Mouse (Mus musculus) left cerebral cortex, postnatal 10 days (tissue): ENCODE data around the gene Cdc42se1. TPM values are rescaled to one million over a fixed set of nuclear protein-coding genes. Genes with fewer than 3 reads are reported as not detected.

ENCODE experiments used
- DNase-seq, 2 experiments: peaks; one replicate each; pipeline ENCODE4 v3.0.0; 2021 to 2022; ENCODE audit warnings: low spot score in 2 of 2, mixed read lengths in 1 of 2; ENCODE audit errors: extremely low spot score in 1 of 2
- intact Hi-C: fragments of 180-260 bp; cut with DNase I; formaldehyde crosslinking; loops from one replicate; pipeline ENCODE4 v1.15.1; 2025
- total RNA-seq, 2 experiments: library from RNA; stranded (reverse); gene quantifications; 2 replicates each; pipeline ENCODE4 v1.2.3; 2021

Cdc42se1 gene
- total RNA-seq, 2 experiments from 2014 or later: 66.1 to 71.3 TPM

GRCm38 (mm10) chr3:95275161-95275560, 46.6 kb downstream of the Cdc42se1 start:
- intact Hi-C loops: no loop called here
- no peak for DNase-seq

- intact Hi-C loops: no loop called here
- no peak for DNase-seq
These were observed 47.9 kb downstream of the Cdc42se1 start for GRCm38 (mm10) chr3:95276428-95276934.

DNA sequence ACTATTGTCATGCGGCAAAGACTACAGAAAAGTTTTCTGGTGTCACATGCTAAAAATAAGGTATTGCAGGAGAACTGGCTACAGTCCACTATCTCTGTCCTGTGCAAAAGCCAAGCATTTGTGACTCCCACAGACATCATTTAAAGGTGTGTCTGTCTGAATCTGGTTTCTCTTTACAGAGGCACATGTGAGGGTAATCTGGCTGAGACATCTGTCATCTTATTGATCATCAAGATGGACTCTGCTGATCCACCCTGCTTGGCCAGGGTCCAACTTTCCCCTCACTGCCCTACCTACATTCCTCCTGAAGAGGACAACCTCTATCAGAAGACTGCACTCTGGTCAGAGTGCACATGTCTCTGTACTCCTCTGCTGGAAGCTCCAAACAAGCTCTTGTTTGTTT, 48.6 kb downstream of the Cdc42se1 start:
- peak in 1 of 2 experiments; percentile 42 for DNase-seq

GRCm38 (mm10) chr3:95280747-95281146, 52.2 kb downstream of the Cdc42se1 start:
- peak in 1 of 2 experiments; percentile 29 for DNase-seq
- intact Hi-C loops: no loop called here

More for the DNA sequence above, 48.6 kb downstream of the Cdc42se1 start:
- intact Hi-C loops: no loop called here

DNA sequence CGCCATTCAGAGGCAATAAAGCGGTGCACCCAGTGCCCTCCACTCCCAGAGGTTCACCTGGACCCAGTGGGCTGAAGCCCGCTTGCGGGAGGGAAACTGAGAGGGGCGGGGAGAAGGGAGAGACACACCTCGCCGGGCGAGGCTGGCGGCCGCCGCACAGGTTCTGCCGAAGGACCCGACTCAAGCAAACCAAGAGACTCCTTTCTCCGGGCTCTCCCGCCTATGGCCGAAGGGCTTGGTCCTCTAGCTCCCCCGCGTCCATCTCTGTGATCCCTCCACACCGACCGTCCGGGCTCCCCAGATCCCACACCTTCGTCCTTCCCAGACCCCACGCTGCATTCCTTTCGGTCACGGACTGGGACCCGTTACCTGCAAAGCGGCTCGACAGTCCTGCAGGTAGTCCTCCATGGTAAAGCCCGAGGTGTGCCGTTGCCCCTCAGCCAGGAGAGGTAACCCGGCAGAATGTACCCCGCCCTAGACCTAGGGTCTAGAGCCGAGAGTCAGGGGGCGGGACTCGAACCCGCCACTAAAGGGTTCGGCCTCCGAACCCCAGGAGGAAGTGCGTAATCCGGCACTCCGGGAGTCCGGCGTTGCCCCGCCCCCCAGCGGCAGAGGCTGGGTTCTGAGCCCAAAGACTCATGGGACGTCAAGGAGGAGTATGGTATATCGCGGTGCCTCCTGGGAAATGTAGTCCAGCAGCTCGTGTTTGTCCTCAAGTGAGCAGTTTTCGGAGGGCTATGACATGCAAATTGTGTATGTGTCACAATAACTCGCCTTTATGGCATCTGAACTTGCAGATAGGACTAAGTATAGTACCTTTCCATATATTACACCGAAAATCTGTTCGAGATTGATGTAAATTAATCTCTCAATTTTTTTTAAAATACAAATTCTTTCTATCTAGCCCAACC, 52.9 kb downstream of the Cdc42se1 start, which contains the start of the genes Mindy1 and Prune1:
Mindy1 (plus strand) TSS at position 130 of the 911 bp plus-strand sequence.
Prune1 (minus strand) TSS at position 861 of the 911 bp plus-strand sequence.
- intact Hi-C loops: no loop called here
- peak; percentile 98 to 99 for DNase-seq

- intact Hi-C loops: no loop called here
- DNase-seq: no peak
These were observed 53.9 kb downstream of the Cdc42se1 start for GRCm38 (mm10) chr3:95282381-95282864.

DNA sequence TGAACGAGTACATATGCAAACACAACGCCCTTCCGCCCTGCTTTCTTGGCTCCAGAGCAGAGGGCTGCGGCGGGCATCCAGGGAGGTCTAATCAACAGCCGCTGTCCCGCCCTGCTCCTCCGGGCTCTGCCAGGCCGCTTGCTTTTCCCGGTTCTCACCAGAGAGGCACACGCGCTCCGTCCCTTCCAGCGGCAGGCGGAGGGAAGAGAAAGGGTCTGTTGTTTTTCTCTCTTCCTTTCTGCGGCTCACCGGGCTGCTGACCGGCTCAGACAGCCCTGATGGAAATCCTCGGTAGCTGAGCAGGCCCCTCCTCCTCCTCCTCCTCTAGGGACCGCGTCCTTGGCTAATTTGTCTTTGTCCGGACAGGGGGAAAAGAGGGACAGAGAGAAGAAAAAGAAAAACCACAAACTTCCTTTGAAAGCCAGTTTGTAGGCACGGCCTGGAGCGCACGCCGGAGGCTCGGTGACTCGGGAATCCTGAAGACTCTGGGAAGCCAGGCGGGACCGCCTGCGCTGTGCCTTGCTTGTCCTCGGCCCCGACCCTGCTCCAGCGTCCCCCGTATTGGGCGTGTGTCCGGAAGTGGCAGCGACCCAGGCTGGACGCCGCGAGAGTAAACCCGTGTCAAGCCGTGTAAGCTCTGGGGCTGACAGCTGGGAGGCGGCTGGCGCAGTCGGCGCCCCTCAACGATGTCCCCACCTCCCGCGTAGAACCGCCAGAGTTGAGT, 54.5 kb downstream of the Cdc42se1 start:
- DNase-seq: peak; percentile 68 to 90
- intact Hi-C loops: no loop called here

- no peak for DNase-seq
- intact Hi-C loops: no loop called here
These were observed 55.0 kb downstream of the Cdc42se1 start for GRCm38 (mm10) chr3:95283589-95283941.

DNA sequence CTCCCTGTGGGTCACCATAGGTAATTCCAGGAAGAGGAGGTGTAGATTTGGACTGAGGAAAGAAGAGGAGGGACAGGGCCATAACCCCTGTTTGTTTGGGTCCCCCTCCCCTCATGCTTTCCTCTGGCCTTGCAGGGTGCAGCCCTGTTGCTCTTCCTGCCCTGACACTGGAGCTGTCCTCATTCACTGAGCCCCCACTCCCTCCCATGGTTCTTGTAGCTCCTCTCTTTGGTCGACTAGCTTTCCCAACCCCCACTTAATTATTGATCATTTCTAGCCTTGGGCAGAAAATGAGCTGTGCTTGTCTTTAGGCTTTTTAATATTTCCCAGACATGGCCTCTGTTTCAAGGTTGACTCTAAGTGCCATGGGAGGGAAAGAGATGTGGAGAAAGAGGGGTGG, 55.5 kb downstream of the Cdc42se1 start:
- intact Hi-C loops: no loop called here
- no peak for DNase-seq

- DNase-seq: no peak
These were observed 56.2 kb downstream of the Cdc42se1 start for GRCm38 (mm10) chr3:95284501-95285281.

GRCm38 (mm10) chr3:95285390-95285789, 56.9 kb downstream of the Cdc42se1 start:
- intact Hi-C loops: no loop called here
- no peak for DNase-seq

More at GRCm38 (mm10) chr3:95284501-95285281, 56.2 kb downstream of the Cdc42se1 start:
- intact Hi-C loops: no loop called here

Other genes with a start within 250 kb of the Cdc42se1 start
- gene Zfp687, start 213.3 kb upstream of the Cdc42se1 start, total RNA-seq: 10 to 100 TPM; 20.8 to 21.8 TPM
- 100 to 1,000 TPM; 155 to 167 TPM for gene Psmd4, start 186.1 kb upstream of the Cdc42se1 start, total RNA-seq
- gene Pip5k1a, start 121.8 kb upstream of the Cdc42se1 start, total RNA-seq: 10 to 100 TPM; 27.8 to 29.2 TPM
- gene Vps72, start 117.7 kb upstream of the Cdc42se1 start, total RNA-seq: 10 to 100 TPM; 41.6 to 43.7 TPM
- gene Tmod4, start 104.3 kb upstream of the Cdc42se1 start, total RNA-seq: under 1 TPM; 0.81 to 0.83 TPM
- 10 to 100 TPM; 30.5 to 36.6 TPM for gene Scnm1, start 94.7 kb upstream of the Cdc42se1 start, total RNA-seq
- 10 to 100 TPM; 23.2 to 23.5 TPM for gene Lysmd1, start 94.6 kb upstream of the Cdc42se1 start, total RNA-seq
- 1 to 10 TPM; 2.7 to 2.8 TPM for gene Tnfaip8l2, start 86.4 kb upstream of the Cdc42se1 start, total RNA-seq
- gene Sema6c, start 68.3 kb upstream of the Cdc42se1 start, total RNA-seq: 10 to 100 TPM; 60.5 to 73.6 TPM
- gene Gabpb2, start 10.8 kb upstream of the Cdc42se1 start, total RNA-seq: 1 to 10 TPM; 7.6 to 8.5 TPM
- 100 to 1,000 TPM; 599 to 606 TPM for gene Mllt11, start 3.4 kb downstream of the Cdc42se1 start, total RNA-seq
- gene Gm128, start 12.9 kb downstream of the Cdc42se1 start, total RNA-seq: not detected
- under 1 TPM; 0.58 to 0.63 TPM for gene Bnipl, start 22.5 kb downstream of the Cdc42se1 start, total RNA-seq
- gene Mindy1, start 52.6 kb downstream of the Cdc42se1 start, total RNA-seq: 10 to 100 TPM; 25.3 to 26.2 TPM
- 10 to 100 TPM; 44.3 to 46.4 TPM for gene Prune1, start 53.3 kb downstream of the Cdc42se1 start, total RNA-seq
- under 1 TPM; 0.36 to 0.41 TPM for gene Anxa9, start 78.4 kb downstream of the Cdc42se1 start, total RNA-seq
- gene Cers2, start 86.1 kb downstream of the Cdc42se1 start, total RNA-seq: 10 to 100 TPM; 39.2 to 40.3 TPM
- gene Setdb1, start 128.5 kb downstream of the Cdc42se1 start, total RNA-seq: 10 to 100 TPM; 46.8 to 47.2 TPM
- gene 4930558C23Rik, start 174.1 kb downstream of the Cdc42se1 start, total RNA-seq: not detected
- gene Arnt, start 205.7 kb downstream of the Cdc42se1 start, total RNA-seq: 10 to 100 TPM; 34.1 to 36.0 TPM